Mouse (Mus musculus) embryo, embryonic 9.5 days (tissue): ENCODE measurements at regions not wholly inside any gene's neighbourhood (a gene's known extent, or its start where the extent isn't known, plus 50 kb on each side); places are given as distances from the start of the nearest gene placed in this dataset.
A peak's percentile ranks its signal among the peaks of the same experiment; 100 is the strongest.
"Not testable (repeated sequence)": the region's sequence is repeated elsewhere in the genome, so short reads cannot be mapped to it uniquely, and the experiment has no call there.

Experiments used
- DNase-seq: peaks from one replicate; pipeline ENCODE4 v3.0.0-alpha.2; 2017; ENCODE audit errors: extremely low spot score

DNA sequence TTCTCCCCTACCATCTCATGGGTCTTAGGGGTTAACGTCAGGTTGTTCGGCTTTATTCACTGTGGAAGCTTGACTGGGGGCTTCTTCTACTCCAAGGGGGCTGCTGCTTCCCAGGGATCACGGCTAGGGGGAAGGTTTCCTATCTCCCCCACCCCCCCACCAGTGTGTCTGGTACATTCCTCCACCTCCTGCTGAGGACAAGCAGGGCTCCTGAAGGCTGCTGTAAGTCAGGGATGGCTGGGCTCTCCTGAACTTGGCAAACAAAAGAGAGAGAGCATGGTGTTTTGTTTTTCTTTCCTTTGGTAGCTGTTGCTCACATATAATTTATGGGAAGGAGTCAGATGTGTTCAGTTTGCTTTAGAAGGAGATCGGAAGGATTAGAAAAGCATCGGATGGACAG is 54.7 kb upstream of the Commd3 start:
- no peak for DNase-seq

DNA sequence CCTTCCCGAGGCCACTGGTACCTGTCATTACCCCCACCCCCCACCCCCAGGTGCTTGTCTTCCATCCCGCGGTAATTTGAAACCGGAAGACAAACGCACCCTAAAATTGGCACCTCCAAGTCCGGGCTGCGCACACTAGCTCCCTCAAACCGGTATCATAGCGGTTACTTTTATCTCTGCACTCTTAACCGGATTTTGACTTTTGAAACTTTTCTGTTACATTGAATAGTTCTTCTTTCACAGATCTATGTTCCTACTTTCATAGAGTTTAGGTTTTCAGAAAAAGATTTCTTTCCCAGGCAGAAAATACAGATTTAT is 62.4 kb upstream of the Commd3 start:
- DNase-seq = no peak

DNA sequence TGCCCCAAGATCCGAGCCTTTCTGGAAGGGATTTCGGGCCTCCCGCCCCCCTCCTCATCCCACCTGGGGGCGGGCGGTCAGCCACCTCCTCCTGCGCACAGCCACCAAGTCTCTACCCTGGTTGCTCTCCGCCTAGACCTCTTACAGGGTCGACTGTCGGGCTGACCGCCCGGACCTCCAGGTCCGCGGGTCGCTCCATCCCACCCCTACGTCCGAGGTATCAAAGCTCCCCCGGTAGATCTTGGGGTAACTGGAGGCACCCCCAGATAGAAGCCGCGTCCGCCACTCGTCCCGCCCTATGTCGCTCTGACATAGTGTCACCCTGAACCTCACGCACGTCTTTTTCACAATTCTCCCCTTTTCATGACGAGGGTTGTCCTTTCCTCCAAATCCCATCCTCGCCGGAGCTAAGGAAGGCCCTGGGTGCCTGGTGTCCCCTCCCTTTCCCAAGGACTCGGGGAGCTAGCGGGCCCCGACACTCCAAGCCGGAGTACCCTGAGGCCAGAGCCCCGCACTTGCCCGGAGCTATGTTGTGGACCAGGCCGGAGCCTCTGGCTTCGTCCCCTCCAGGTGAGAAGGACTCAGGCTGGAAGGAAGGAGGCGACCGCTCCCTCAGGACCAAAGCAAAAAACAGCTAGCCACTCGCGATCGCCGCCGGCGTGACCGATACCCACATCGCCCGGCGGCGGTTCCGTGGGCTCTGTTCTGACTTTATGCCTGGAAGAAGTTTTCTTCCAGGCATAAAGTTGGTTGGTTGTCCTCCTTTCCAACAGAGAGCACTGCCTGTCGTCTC is 62.9 kb upstream of the Commd3 start:
- DNase-seq = peak; percentile 49

DNA sequence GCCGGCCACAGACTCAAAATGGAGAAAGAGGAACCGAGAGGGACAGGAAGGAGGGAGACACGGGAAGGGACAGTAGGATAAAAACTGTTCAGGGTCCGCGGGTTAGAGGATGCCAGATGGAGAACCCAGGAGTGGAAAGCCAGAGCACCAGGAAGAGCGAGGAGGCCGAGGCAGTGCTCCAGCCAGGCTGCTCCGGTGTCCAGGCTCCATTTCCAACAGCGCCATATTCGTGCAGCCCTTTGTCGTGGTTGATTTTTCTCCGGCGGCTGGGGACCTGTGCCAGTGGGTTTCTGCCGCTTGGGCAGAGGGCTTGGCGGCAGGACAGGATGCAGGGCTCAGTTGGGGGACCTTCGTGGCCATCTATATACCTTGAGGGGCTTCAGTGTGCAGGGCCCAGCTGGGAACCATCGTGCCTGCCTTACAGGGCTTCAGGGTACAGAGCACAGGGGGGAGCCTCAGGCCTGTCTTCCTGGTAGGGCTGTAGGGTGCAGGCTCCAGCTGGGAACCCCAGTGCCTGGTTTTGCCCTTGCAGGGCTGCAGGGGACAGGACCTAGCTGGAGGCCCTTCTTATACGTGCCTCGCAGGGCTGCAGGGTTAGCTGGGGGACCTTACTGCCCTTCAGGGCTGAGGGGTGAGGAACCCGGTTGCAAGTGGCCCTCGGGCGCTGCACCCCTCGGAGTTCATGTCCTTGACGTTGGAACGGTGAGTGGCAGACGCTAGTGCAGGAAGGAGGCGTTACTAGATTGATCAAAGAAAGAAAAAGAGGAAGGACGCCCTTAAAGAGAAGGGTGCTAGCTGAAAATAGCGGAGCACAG is 63.7 kb upstream of the Commd3 start:
- peak; percentile 65 for DNase-seq

DNA sequence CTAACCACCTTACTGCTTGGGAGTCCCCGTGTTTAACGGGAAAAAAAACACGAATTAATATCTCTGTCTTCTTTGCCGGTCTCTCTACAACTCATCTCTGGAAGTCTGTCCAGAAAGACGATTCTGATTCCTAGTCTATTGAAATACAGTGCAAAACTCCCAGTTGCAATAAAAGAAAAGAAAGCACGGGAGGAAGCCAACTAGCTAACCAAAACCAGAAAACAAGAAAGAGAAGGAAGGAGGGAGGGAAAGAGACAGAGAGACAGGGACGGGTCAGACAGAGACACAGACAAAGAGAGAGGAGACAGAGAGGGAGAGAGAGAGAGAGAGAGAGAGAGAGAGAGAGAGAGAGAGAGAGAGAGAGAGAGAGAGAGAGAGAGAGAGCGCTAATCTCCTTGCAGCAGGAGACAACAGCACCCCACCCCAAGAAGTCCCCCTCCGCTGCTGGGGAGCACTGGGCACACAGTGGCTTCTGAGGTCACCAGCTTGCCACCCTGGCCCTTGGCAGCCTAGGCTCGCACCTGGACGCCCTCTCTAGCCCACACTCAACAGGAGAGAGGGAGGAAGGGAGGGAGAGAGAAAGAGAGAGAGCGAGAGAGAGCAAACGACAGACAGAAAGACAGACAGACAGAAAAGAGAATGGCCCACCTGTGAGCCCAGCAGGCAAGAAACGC is 64.5 kb upstream of the Commd3 start:
- DNase-seq = no peak

DNA sequence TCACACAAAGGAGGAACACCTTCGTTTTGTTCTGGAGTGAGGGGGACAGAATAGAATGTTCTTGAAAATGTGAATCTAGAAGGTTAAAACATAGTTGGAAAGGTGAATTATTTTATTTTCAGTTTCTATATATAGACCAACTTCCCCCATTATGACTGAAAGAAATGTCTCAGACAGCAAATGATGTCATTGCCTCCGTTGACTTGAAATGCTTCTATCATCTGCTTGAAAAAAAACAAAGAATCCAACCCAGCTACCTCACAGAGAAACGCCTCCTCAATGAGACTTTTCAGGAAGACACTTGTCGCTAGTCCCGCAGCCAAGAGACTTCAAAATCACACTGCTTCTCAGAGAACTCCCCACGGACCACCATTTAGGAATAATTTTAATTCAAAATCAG is 65.1 kb upstream of the Commd3 start:
- DNase-seq = no peak

DNA sequence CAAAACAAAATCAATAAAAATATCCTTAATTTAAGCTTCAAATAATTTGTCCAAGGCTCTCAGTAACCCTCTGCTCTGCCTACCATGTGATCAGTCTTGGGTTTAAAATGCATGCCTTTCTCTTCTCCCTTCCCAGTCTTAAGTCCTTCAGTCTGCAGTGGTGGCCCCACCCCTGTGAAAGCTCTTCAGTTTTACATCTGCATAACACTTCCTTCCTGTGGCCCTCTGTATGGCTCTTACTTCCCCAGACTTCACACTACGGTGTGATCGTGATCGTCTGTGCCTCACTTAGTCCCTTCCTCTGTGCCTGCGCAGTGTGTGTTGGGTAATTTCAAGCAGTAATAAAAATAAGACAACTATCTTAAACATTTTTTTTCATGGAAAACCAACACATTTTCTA is 80.0 kb upstream of the Commd3 start:
- DNase-seq = no peak

DNA sequence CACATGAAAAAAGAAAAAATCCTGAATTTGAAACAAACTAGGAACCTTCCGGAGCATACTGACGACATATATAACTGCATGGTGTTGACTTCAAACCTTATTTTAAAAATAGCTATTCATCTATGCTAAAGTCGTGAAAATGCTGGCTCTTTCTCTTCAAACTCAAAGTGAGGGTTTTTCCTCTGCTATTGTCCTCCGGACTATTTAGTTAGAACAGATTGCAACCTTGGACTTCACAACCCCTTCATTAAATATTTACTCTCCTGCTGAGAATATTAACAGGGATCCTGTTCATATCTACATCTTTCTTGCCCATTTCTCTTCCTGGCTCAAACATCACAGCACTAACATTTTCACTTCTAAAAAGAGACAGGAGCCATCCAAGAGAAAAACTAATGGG is 84.0 kb upstream of the Commd3 start:
- DNase-seq = peak; percentile 40

DNA sequence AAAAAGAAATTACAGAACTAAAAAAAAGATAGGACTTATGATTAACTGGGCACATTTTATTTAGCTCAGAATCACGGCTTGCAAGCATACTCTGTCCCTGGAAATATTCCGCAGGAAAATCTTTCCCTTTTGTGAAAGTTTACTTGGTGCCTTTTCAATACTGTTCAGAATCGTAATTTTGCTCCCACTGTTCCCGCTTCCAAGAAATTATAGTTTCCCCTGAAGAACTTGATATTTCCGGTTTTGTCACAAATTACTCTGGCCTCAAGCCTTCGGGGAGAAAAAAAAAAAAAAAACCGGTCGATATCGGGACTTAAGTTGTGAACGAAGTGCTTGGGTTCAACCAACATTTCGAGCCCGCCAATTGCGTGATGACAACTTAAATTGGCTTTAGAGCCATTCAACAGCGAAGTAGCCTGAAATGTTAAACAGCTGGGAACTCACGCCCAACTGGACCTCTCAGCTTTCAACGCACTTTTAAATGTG is 84.4 kb upstream of the Commd3 start:
- no peak for DNase-seq

DNA sequence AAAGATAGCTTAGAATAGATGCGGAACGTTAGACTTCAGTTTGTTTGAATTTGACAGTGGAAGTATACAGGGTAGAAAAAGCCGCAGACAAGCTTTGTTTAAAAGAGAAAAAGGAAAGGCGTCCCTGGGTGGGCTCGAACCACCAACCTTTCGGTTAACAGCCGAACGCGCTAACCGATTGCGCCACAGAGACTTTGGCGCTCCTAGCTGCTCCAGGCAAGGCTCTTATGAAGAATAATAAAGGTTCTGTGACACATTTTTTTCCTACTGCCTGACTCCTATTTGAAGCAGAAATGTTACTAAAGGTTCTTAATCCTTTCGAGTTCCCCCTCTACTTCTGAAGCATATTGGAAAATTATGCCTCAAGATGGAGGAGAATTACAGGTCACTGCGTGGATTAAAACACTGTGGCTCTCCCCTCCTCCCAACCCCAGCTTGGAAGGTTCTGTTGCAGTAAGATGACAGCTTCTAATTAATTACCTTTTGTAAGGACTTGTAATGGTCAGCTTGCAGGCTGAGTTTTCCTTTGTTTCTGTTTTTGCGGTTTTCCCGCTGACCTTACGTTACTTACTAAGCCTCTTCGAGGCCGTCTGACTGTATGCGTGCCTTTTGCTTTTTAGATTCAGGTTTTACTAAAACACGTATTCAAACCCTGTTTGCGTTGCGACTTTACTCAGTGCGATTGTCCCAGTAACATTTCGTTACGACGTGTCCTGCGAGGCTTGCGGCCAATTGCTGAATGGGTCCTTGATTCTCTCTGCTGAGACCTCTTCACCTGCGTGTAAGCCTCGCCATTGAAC is 85.1 kb upstream of the Commd3 start:
- DNase-seq = peak; percentile 93

DNA sequence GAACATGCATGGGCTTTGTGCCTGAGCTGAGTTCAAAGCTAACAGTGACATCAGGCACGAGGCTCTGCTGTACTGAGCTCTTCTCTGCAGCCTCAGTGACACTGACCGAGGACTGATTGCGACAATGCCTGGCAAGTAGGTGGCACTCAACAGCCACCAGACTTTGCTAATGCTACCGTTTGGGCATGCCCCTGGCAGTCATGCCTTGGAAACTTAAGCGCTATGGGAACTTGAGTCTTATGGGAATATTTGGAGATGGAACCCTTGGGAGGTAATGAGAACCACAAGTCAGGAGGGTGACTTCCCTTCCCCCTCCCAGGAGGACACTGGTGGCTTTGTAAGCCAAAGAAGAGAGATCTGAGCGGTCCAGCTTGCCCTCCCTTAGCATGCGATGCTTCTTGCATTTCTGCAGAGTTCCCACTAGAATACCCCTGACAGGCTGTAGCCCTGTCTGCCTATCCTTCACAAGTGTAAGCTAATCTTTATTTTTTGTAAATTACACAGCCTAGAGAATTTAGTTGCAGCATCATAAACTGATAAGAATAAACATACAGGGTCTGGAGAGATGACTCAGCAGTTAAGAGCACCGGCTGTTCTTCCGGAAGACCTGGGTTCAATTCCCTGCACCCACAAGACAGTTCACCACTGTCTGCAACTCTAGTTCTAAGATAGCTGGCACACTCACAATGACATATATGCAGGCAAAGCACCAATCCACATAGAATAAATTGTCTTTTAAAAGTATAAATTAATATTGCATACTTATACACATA is 86.4 kb upstream of the Commd3 start:
- peak; percentile 36 for DNase-seq

DNA sequence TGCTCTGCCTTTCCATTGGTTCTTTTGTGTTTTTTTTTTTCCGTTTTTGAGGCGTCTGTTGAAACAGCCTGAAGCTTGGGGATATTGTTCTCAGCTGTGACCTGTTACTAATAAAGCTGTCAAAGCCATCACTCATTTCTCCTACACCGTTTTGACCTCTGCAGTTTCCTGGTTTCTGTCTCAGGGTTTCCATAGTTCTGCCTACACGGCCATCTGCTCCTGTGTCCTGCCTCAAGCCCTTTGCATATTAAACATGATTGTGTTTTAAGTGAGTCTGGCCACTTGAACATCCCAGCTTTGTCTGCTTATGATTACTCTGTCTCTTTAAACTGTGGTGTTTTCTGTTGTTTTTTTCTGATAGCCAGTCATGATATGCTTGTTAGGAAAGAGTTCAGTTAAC is 114.1 kb upstream of the Commd3 start:
- DNase-seq = no peak

DNA sequence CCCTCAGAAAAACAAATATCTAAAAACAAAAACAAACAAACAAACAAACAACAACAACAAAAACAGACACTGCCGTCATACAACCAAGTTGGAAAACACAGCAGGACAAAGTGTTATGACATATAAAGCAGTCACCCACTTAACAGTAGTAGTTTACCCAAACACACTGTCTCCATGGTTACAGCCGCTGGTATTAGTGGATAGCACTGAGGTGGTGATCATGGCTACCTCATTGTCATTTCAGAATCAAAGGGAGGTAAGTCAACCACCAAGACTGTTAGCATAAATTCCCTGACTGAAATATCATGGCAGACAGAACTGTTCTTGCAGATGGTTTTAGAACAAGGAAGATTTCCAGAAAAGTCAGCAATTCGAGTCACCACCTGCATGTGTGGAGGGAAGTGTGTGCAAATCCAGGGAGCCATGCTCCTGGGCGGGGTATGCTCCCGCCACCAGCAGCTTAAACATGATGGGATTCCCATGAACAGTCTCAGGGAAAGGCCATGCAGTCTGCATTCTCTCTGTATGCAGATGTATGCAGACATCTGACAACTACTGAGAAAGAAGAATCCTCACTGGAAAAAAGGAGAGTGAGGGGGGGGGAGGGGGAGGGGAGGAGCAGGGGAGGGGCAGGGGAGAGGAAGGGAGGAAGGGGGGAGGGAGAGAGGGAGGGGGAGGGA is 124.1 kb upstream of the Commd3 start:
- DNase-seq = no peak

DNA sequence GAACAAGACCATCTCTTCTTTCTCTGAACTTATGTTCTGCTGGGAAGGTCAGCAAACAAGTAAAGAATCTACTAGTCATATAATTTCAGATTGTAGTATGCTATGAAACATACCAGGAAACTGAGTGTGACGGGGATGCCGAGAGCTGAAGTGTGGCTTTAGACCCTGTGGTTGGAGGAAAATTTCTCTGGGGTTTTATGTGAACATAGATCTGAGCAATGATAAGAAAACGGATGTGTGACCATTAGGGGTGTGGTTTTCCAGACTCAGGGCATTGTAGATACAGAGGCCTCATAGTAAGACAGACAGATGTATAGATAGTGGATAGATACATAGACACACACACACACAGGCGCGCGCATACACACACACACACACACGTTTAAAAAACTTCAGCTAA is 131.8 kb upstream of the Dnajc1 start:
- DNase-seq = no peak

DNA sequence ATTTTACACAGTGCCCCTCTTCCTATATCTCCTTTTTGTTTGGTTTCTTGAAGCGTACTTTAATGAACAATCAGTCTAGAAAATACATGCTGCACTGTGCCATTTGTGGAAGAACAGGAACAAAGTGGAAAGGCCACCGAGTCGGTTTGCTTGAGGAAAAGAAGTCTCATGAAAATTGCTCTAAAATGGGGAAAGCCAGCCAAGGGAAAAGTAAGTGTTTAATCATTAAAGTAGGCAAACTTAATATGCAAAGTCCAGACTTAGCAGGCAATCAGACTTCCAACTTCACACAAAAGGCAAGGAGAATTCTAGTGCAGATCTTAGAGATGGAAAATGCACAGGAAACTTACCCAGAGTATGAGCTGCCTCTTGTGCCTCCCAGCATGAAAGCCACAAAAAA is 131.3 kb upstream of the Dnajc1 start:
- no peak for DNase-seq

DNA sequence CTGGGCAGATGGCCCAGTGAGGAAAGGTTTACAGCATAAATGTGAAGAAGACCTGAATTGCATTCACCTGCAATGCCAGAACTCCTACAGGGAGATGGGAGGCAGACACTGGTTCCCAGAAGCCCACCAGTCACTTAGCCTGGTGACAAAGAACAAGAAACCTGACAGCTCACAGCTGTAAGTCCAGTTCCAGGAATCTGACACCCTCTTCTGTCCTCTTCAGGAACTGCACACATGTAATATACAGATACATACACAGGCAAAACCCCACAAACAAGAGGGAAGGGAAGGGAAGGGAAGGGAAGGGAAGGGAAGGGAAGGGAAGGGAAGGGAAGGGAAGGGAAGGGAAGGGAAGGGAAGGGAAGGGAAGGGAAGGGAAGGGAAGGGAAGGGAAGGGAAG is 120.8 kb upstream of the Dnajc1 start:
- DNase-seq = no peak

DNA sequence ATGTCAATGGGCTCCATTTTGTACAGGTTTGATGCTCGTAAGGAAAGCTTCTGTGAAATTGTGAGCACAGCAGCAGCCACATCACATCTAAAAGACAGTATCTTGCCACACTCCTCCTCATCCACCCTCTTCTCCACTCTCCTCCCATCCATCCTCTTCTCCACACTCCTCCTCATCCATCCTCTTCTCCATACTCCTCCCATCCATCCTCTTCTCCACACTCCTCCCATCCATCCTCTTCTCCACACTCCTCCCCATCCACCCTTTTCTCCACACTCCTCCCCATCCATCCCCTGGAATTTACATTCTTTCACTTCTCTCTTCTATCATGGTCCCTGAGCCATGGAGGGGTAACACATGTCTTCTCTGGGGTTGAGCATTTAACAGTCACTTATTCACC is 116.7 kb upstream of the Dnajc1 start:
- no peak for DNase-seq

DNA sequence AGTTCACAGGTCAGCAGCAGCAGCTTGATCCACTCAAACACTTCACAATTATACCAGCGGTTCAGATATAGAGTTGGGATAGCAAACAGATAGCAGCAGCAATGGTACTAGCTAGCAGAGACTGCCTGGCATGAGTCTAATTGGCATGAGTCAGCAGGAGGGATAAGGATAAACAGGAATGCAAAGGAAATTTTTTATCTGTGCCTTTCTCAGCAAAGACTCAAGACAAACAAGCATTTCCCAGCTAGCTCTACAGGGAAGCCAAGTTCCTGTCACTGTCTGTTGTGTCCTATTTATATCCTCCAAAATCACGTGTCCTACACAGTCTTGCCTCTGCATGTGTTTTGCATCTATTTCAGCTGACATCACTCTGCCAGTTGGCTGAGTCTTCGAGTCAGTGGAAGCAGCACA is 80.7 kb upstream of the Dnajc1 start:
- peak; percentile 1 for DNase-seq

DNA sequence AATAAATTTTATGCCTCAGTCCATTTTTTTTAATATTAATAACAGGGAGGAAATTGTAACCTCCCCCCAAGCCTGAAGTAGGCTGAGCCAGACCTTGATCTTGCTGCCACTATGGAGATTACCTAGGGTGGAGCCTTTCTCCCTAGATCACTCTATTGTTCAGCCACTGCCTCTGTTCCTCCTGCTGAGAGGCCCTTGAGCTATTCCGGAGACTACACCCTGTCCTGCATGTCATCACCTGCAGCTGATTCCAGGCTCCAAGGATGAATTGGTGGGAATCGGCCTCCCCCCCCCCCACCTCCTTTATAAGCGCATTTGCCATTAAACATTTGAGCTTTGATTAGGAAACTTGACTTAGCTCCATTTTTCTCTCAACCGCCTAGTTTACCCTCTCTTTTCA is 68.3 kb upstream of the Dnajc1 start:
- no peak for DNase-seq

DNA sequence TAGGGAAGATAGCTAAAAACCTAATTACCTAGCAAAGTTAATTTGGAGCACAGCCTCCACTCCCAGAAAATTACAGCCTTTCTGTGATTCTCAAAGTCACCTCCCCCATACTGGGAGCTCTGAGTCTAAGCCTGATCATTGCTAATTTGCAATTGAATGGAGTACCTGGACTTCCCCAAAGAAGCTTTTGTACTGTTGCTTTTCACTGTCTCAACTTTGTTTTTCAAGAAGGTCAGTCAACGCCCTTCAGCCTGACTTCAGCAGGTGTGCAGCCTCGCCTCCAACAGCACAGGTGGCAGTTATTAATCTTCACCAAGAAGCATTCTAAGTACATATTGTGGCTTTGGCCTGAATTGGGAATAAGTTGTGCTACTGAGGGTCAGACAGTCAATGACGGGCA is 67.7 kb upstream of the Dnajc1 start:
- not testable (repeated sequence) for DNase-seq

DNA sequence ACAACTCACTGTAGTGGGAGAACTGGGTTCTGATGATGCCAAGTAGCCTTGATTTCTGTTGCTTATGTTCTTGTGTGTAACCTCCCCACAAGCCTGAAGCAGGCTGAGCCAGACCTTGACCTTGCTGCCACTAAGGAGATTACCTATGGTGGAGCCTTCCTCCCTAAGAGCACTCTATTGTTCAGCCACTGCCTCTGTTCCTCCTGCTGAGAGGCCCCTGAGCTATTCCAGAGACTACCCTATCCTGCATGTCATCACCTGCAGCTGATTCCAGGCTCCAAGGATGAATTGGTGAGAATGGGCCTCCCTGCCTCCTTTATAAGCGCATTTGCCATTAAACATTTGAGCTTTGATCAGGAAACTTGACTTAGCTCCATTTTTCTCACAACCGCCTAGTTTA is 60.8 kb upstream of the Dnajc1 start:
- not testable (repeated sequence) for DNase-seq
